Mouse (Mus musculus): ENCODE data around the gene Gtf2h3.
A peak's percentile ranks its signal among the peaks of the same experiment; 100 is the strongest.

Gtf2h3 gene

DNA sequence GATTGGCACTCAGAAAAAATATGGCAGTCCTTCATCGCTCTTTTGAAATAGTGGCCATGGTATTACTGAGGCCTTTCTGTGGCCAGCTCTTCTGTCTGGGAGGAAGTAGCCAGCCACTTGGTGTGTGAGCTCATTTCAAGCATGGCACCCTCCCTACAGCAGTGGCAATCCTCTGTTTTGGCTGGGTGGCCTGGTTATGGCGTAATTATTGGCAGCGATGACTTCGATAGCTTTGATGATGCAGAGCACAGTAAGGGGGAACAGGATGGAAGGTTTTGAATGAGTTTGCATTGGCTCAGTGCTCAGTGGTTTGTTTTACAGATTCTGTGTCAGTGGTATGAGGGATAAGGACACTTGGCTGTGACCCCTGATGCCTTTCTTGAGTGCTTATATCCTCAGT is 57.8 kb downstream of the Gtf2h3 start:
- DNase-seq (ENCODE audit: low spot score in 2 of 2), result no peak

GRCm38 (mm10) chr5:124637300-124637699 is 58.4 kb downstream of the Gtf2h3 start:
- DNase-seq (ENCODE audit: low spot score in 2 of 2), result peak; percentile 69 to 74

DNA sequence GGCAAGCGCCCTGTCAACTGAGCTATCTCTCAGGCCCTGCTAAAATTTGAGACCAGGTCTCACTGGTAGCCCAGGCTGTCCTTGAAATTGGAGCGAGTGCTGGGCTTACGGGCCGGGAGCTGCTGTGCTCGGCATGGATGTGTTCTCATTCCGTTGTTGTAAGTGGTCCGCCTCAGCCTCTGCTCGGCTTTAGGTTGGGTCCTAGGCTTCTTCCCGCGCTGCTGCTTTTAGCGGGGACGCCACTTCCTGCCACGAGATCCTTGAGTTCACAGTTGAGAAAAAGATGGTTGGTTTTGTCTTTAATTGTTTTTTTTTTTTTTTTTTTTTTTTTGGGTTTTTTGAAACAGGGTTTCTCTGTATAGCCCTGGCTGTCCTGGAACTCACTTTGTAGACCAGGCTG is 58.9 kb downstream of the Gtf2h3 start:
- peak; percentile 26 to 28 for DNase-seq (ENCODE audit: low spot score in 2 of 2)

Data from thymus, postnatal 10 days (tissue).